Mouse (Mus musculus) limb, embryonic 11.5 days (tissue): ENCODE results near the gene Thap12. TPM values are rescaled to one million over a fixed set of nuclear protein-coding genes. Genes with fewer than 3 reads are reported as not detected.

ENCODE experiments used
- ATAC-seq: fragments of 200-750 bp; cut with Nextera tagmentation; 2 replicates; pipeline ENCODE4 v1.8.0; 2017; ENCODE audit warnings: low read depth; ENCODE audit not compliant: insufficient number of reproducible peaks, low FRiP score, low TSS enrichment
- DNase-seq: peaks from one replicate; pipeline ENCODE4 v3.0.0-alpha.2; 2015; ENCODE audit warnings: low spot score
- H3K27ac ChIP-seq: fragments of 300-500 bp; sonication (generic); replicated peaks from 2 replicates; pipeline ENCODE4 v1.5.1; 2014; ENCODE audit warnings: low read depth, mild to moderate bottlenecking, low read length
- H3K27me3 ChIP-seq: fragments of 300-500 bp; sonication (generic); 2 replicates; pipeline ENCODE4 v1.6.1; 2014; ENCODE audit warnings: mild to moderate bottlenecking, low read length, mixed read lengths; ENCODE audit not compliant: control insufficient read depth, insufficient read depth
- H3K36me3 ChIP-seq: fragments of 300-500 bp; sonication (generic); 2 replicates; pipeline ENCODE4 v1.6.1; 2014; ENCODE audit warnings: mild to moderate bottlenecking, low read length, moderate library complexity, mixed read lengths; ENCODE audit not compliant: control insufficient read depth, insufficient read depth
- H3K4me1 ChIP-seq: fragments of 300-500 bp; sonication (generic); 2 replicates; pipeline ENCODE4 v1.6.1; 2014; ENCODE audit warnings: low read length, mixed read lengths; ENCODE audit not compliant: control insufficient read depth, insufficient read depth
- H3K4me2 ChIP-seq: fragments of 300-500 bp; sonication (generic); 2 replicates; pipeline ENCODE4 v1.6.1; 2014; ENCODE audit warnings: low read depth, mild to moderate bottlenecking, moderate library complexity; ENCODE audit not compliant: severe bottlenecking
- H3K4me3 ChIP-seq: fragments of 300-500 bp; sonication (generic); 2 replicates; pipeline ENCODE4 v1.5.1; 2014; ENCODE audit warnings: low read depth, low read length
- H3K9ac ChIP-seq: fragments of 300-500 bp; sonication (generic); 2 replicates; pipeline ENCODE4 v1.6.1; 2014; ENCODE audit warnings: mild to moderate bottlenecking, low read length
- H3K9me3 ChIP-seq: fragments of 300-500 bp; sonication (generic); 2 replicates; pipeline ENCODE4 v1.6.1; 2016; ENCODE audit warnings: low read length; ENCODE audit not compliant: control insufficient read depth
- WGBS: fragments of 180-500 bp; shearing (Covaris S2); extraction: QIAGEN DNeasy Blood & Tissue Kit; methylation state at CpG from one replicate; pipeline ENCODE4 v1.1.7; 2014; 5-methylcytosine and 5-hydroxymethylcytosine counted together
- polyA plus RNA-seq: library from polyadenylated mRNA; unstranded; fragments of >200 nt; fragmentation: Nextera tagmentation; extraction: Ambion mirVana; gene quantifications from 2 replicates; pipeline ENCODE4 v1.2.1, GENCODE M21; 2014

The Thap12 gene
- 78.3 and 87.2 TPM in 2 replicates for polyA plus RNA-seq

- peak within 1 kb of the TSS; percentile 88 for H3K9ac ChIP-seq
- H3K4me2 ChIP-seq, result peak within 1 kb of the TSS; percentile 80
- no peaks in the 10 kb centered on the region for H3K27me3 ChIP-seq
- WGBS, result 3% methylated on average over 65 of the region's 65 CpGs
- H3K9me3 ChIP-seq, result no peaks in the 10 kb centered on the region
- H3K36me3 ChIP-seq, result no peaks in the 10 kb centered on the region
- H3K4me3 ChIP-seq, result peak within 1 kb of the TSS; percentile 63
- H3K4me1 ChIP-seq, result peaks cover 15% of the 10 kb centered on the region
- DNase-seq, result peak; percentile 100
- peak; percentile 96 for ATAC-seq
- H3K27ac ChIP-seq, result peak within 1 kb of the TSS; percentile 86
Observed at GRCm38 (mm10) chr7:98702283-98703240, at the start of gene Thap12. TSS of gene Thap12 (plus strand) at chr7:98703103.

- H3K4me1 ChIP-seq, result peaks cover 5% of the 10 kb centered on the region; the same call in 1 of the 2 replicates
- peak overlapping the region; percentile 87 for H3K4me3 ChIP-seq
- no peaks in the 10 kb centered on the region for H3K36me3 ChIP-seq
- peak overlapping the region; percentile 86 for H3K9ac ChIP-seq
- under 1% methylated on average over 73 of the region's 74 CpGs for WGBS
- H3K4me2 ChIP-seq, result peak overlapping the region; percentile 56
- DNase-seq (peak; percentile 80), ATAC-seq (peak; percentile 53)
- no peaks in the 10 kb centered on the region for H3K27me3 ChIP-seq
- no peaks in the 10 kb centered on the region for H3K9me3 ChIP-seq
- H3K27ac ChIP-seq, result peak overlapping the region; percentile 76
Observed at GRCm38 (mm10) chr7:98655681-98656530, 47.0 kb upstream of the Thap12 start.

GRCm38 (mm10) chr7:98656531-98657221, 46.2 kb upstream of the Thap12 start, which contains the start of gene Emsy:
TSS of gene Emsy (minus strand) at chr7:98656783.
- DNase-seq, result peak; percentile 93
- peak within 1 kb of the TSS; percentile 86 for H3K9ac ChIP-seq
- no peaks in the 10 kb centered on the region for H3K9me3 ChIP-seq
- peak within 1 kb of the TSS; percentile 56 for H3K4me2 ChIP-seq
- peak within 1 kb of the TSS; percentile 76 for H3K27ac ChIP-seq
- peak within 1 kb of the TSS; percentile 87 for H3K4me3 ChIP-seq
- under 1% methylated on average over 42 of the region's 42 CpGs for WGBS
- ATAC-seq, result peak; percentile 92
- no peaks in the 10 kb centered on the region for H3K27me3 ChIP-seq
- peaks cover 5% of the 10 kb centered on the region; the same call in 1 of the 2 replicates for H3K4me1 ChIP-seq
- no peaks in the 10 kb centered on the region for H3K36me3 ChIP-seq

- Histone ChIP-seq H3K4me2 (no peak overlapping the region), H3K4me1 (peaks cover 3% of the 10 kb centered on the region; the same call in 1 of the 2 replicates), H3K4me3 (no peak overlapping the region), H3K9me3 (no peaks in the 10 kb centered on the region), H3K36me3 (no peaks in the 10 kb centered on the region), H3K27me3 (no peaks in the 10 kb centered on the region), H3K27ac (no peak overlapping the region), H3K9ac (no peak overlapping the region)
- DNase-seq (no peak), ATAC-seq (no peak)
- 51% methylated on average over 5 of the region's 5 CpGs for WGBS
Observed at GRCm38 (mm10) chr7:98665166-98665565, 37.7 kb upstream of the Thap12 start.

- 88% methylated on average over 6 of the region's 6 CpGs for WGBS
- peaks cover 3% of the 10 kb centered on the region; the same call in 1 of the 2 replicates for H3K4me1 ChIP-seq
- no peak overlapping the region for H3K4me2 ChIP-seq
- H3K9ac ChIP-seq, result no peak overlapping the region
- H3K27me3 ChIP-seq, result no peaks in the 10 kb centered on the region
- ATAC-seq (no peak), DNase-seq (no peak)
- H3K9me3 ChIP-seq, result no peaks in the 10 kb centered on the region
- H3K4me3 ChIP-seq, result no peak overlapping the region
- H3K27ac ChIP-seq, result no peak overlapping the region
- no peaks in the 10 kb centered on the region for H3K36me3 ChIP-seq
Observed at GRCm38 (mm10) chr7:98665726-98666125, 37.2 kb upstream of the Thap12 start.

- peaks cover 17% of the 10 kb centered on the region for H3K4me1 ChIP-seq
- ATAC-seq, result peak; percentile 68; the same call in 1 of the 2 replicates
- H3K27ac ChIP-seq, result peak overlapping the region; percentile 15; the same call in 1 of the 2 replicates
- 73% methylated on average over 6 of the region's 6 CpGs for WGBS
- H3K9ac ChIP-seq, result no peak overlapping the region
- no peak overlapping the region for H3K4me3 ChIP-seq
- no peak for DNase-seq
- no peaks in the 10 kb centered on the region for H3K27me3 ChIP-seq
- H3K36me3 ChIP-seq, result no peaks in the 10 kb centered on the region
- H3K4me2 ChIP-seq, result no peak overlapping the region
- H3K9me3 ChIP-seq, result no peaks in the 10 kb centered on the region
Observed at GRCm38 (mm10) chr7:98667956-98668746, 34.8 kb upstream of the Thap12 start.

GRCm38 (mm10) chr7:98670831-98671230, 32.1 kb upstream of the Thap12 start:
- no peak overlapping the region for H3K4me2 ChIP-seq
- H3K9me3 ChIP-seq, result no peaks in the 10 kb centered on the region
- no peaks in the 10 kb centered on the region for H3K36me3 ChIP-seq
- H3K4me1 ChIP-seq, result peaks cover 17% of the 10 kb centered on the region
- no peaks in the 10 kb centered on the region for H3K27me3 ChIP-seq
- H3K4me3 ChIP-seq, result no peak overlapping the region
- H3K27ac ChIP-seq, result no peak overlapping the region
- no peak overlapping the region for H3K9ac ChIP-seq
- 85% methylated on average over 4 of the region's 4 CpGs for WGBS
- ATAC-seq, result no peak
- DNase-seq, result no peak
